Mouse (Mus musculus) liver, adult 2 months (tissue): ENCODE results near the gene Uba7. TPM values are rescaled to one million over a fixed set of nuclear protein-coding genes. Genes with fewer than 3 reads are reported as not detected.

Experiments
- DNase-seq: peaks from one replicate; pipeline ENCODE4 v3.0.0-alpha.2; 2011; ENCODE audit warnings: low read depth, low spot score; ENCODE audit errors: extremely low read depth
- H3K27ac ChIP-seq: fragments of 200-500 bp; replicated peaks from 2 replicates; pipeline ENCODE4 v1.5.1; 2012; ENCODE audit warnings: low read depth, mild to moderate bottlenecking, control low read depth, inconsistent platforms, low read length; ENCODE audit not compliant: insufficient read depth
- H3K27me3 ChIP-seq: fragments of 200-500 bp; 2 replicates; pipeline ENCODE4 v1.6.1; 2012; ENCODE audit warnings: mild to moderate bottlenecking, moderate library complexity, low read length, inconsistent platforms; ENCODE audit not compliant: control insufficient read depth, insufficient read depth
- H3K36me3 ChIP-seq: fragments of 200-500 bp; 2 replicates; pipeline ENCODE4 v1.6.1; 2012; ENCODE audit warnings: low read length, inconsistent platforms; ENCODE audit not compliant: control insufficient read depth, insufficient read depth
- H3K4me1 ChIP-seq: fragments of 200-500 bp; 2 replicates; pipeline ENCODE4 v1.6.1; 2011; ENCODE audit warnings: low read length; ENCODE audit not compliant: control insufficient read depth, insufficient read depth
- H3K4me3 ChIP-seq: fragments of 200-500 bp; 2 replicates; pipeline ENCODE4 v1.5.1; 2011; ENCODE audit warnings: low read depth, mild to moderate bottlenecking, control low read depth, low read length, moderate library complexity; ENCODE audit not compliant: insufficient read depth
- H3K79me2 ChIP-seq: fragments of 200-500 bp; 2 replicates; pipeline ENCODE4 v1.6.1; 2012; ENCODE audit warnings: inconsistent platforms, mild to moderate bottlenecking, low read length, moderate library complexity; ENCODE audit not compliant: control insufficient read depth, insufficient read depth
- H3K9ac ChIP-seq: fragments of 200-500 bp; 2 replicates; pipeline ENCODE4 v1.6.1; 2012; ENCODE audit warnings: low read depth, mild to moderate bottlenecking, control low read depth, inconsistent platforms, low read length
- CTCF ChIP-seq: fragments of 200-500 bp; IDR thresholded peaks from 2 replicates; pipeline ENCODE4 v1.5.1; 2011; ENCODE audit warnings: low read depth, low read length, control low read depth
- POLR2A ChIP-seq: fragments of 200-500 bp; IDR thresholded peaks from 2 replicates; pipeline ENCODE4 v1.6.1; 2011; ENCODE audit warnings: low read length, control low read depth; ENCODE audit not compliant: insufficient read depth; ENCODE audit errors: extremely low read depth
- WGBS: fragments of 180-500 bp; shearing (Covaris S2); methylation state at CpG from one replicate; pipeline ENCODE4 v1.1.7; 2018; 5-methylcytosine and 5-hydroxymethylcytosine counted together
- polyA plus RNA-seq: library from polyadenylated mRNA; depleted of rRNA; stranded (reverse); fragments of >200 nt; gene quantifications from 2 replicates; pipeline ENCODE4 v1.2.3, GENCODE M21; 2012
- total RNA-seq: library from RNA; depleted of rRNA; stranded (reverse); fragments of >200 nt; gene quantifications from 2 replicates; pipeline ENCODE4 v1.2.3, GENCODE M21; 2014

Gene Uba7
- total and polyA plus RNA-seq, 2 experiments, result 22.0 to 30.6 TPM

DNA sequence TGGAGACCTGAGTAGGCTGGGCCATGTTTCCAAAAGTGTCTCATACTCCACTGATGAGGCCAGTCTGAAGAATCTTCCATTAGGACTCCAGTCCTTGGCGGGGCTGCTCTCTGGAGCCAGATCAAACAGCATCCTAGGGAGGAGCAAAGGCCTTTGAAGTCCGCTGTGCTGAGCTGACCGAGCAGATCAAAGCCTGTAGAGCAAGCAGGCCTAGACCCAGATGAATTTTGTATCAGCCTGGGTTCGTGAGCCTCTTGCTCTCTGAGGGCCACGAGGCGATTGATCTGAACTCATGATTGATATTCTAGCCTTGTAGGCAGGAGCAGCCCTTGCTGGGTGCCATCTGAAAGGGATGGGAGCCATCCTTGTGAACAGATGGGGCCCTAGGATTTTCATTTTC, 15.4 kb upstream of the Uba7 start:
- H3K27ac ChIP-seq, result no peak overlapping the region
- no peaks in the 10 kb centered on the region for H3K4me1 ChIP-seq
- no peaks in the 10 kb centered on the region for H3K79me2 ChIP-seq
- WGBS, result 78% methylated on average over 6 of the region's 6 CpGs
- TF ChIP-seq POLR2A (no peak), CTCF (no peak)
- no peaks in the 10 kb centered on the region for H3K36me3 ChIP-seq
- no peaks in the 10 kb centered on the region for H3K27me3 ChIP-seq
- no peak overlapping the region for H3K9ac ChIP-seq
- DNase-seq, result no peak
- no peak overlapping the region for H3K4me3 ChIP-seq

- 86% methylated on average over 4 of the region's 4 CpGs for WGBS
- TF ChIP-seq POLR2A (no peak), CTCF (no peak)
- no peaks in the 10 kb centered on the region for H3K4me1 ChIP-seq
- H3K27ac ChIP-seq, result no peak overlapping the region
- H3K9ac ChIP-seq, result no peak overlapping the region
- no peak overlapping the region for H3K4me3 ChIP-seq
- H3K36me3 ChIP-seq, result no peaks in the 10 kb centered on the region
- no peaks in the 10 kb centered on the region for H3K27me3 ChIP-seq
- H3K79me2 ChIP-seq, result no peaks in the 10 kb centered on the region
- DNase-seq, result no peak
These were observed 14.4 kb upstream of the Uba7 start for GRCm38 (mm10) chr9:107960928-107961327.

DNA sequence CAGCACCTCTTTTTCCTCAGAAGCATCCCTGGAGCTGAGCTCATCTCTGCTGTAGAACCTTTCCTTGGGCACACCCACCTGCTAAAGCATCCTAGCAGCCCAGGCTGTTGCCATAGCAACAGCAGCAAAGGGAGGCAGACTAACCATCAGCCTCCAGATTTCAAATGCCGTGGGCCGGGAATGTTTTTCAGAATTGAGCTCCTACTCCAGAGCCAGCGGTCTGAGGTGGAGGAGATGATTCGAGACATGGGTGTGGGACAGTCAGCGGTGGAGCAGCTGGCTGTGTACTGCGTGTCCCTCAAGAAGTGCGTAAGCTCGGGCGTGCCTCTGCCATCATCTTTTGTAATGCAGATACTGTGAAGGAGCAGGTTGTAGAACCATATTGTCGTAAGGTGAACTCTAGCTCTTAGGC, 13.9 kb upstream of the Uba7 start:
- no peak for DNase-seq
- no peaks in the 10 kb centered on the region for H3K27me3 ChIP-seq
- H3K9ac ChIP-seq, result no peak overlapping the region
- H3K36me3 ChIP-seq, result no peaks in the 10 kb centered on the region
- TF ChIP-seq POLR2A, result no peak
- TF ChIP-seq CTCF, result no peak
- H3K4me3 ChIP-seq, result no peak overlapping the region
- 94% methylated on average over 10 of the region's 10 CpGs for WGBS
- no peak overlapping the region for H3K27ac ChIP-seq
- no peaks in the 10 kb centered on the region for H3K79me2 ChIP-seq
- no peaks in the 10 kb centered on the region for H3K4me1 ChIP-seq

GRCm38 (mm10) chr9:107961881-107962280, 13.4 kb upstream of the Uba7 start:
- no peaks in the 10 kb centered on the region for H3K79me2 ChIP-seq
- TF ChIP-seq POLR2A (no peak), CTCF (peak; percentile 25; the same call in 1 of the 2 replicates)
- DNase-seq, result no peak
- H3K27ac ChIP-seq, result no peak overlapping the region
- no peaks in the 10 kb centered on the region for H3K36me3 ChIP-seq
- no peak overlapping the region for H3K4me3 ChIP-seq
- H3K9ac ChIP-seq, result no peak overlapping the region
- 83% methylated on average over 5 of the region's 5 CpGs for WGBS
- no peaks in the 10 kb centered on the region for H3K4me1 ChIP-seq
- no peaks in the 10 kb centered on the region for H3K27me3 ChIP-seq

GRCm38 (mm10) chr9:107962916-107963315, 12.4 kb upstream of the Uba7 start:
- H3K4me3 ChIP-seq, result no peak overlapping the region
- 96% methylated on average over 9 of the region's 9 CpGs for WGBS
- H3K9ac ChIP-seq, result no peak overlapping the region
- TF ChIP-seq POLR2A (no peak), CTCF (no peak)
- no peaks in the 10 kb centered on the region for H3K36me3 ChIP-seq
- no peak overlapping the region for H3K27ac ChIP-seq
- H3K79me2 ChIP-seq, result no peaks in the 10 kb centered on the region
- DNase-seq, result no peak
- no peaks in the 10 kb centered on the region for H3K27me3 ChIP-seq
- H3K4me1 ChIP-seq, result no peaks in the 10 kb centered on the region

- WGBS, result 14% methylated on average over 5 of the region's 5 CpGs
- Histone ChIP-seq H3K27me3 (no peaks in the 10 kb centered on the region), H3K36me3 (no peaks in the 10 kb centered on the region), H3K4me1 (no peaks in the 10 kb centered on the region), H3K79me2 (no peaks in the 10 kb centered on the region), H3K9ac (no peak overlapping the region), H3K27ac (no peak overlapping the region), H3K4me3 (no peak overlapping the region)
- peak; percentile 98 for TF ChIP-seq CTCF
- TF ChIP-seq POLR2A, result no peak
- DNase-seq, result peak; percentile 65
These were observed 11.6 kb upstream of the Uba7 start for GRCm38 (mm10) chr9:107963700-107964099.
